Mouse (Mus musculus) spleen, postnatal 36 days (tissue): ENCODE data around the gene Rbbp9.

ENCODE experiments used
- DNase-seq, 2 experiments: peaks; one replicate each; pipeline ENCODE4 v3.0.0; 2022; ENCODE audit warnings: low spot score in 2 of 2, mixed read lengths in 1 of 2

Gene Rbbp9

GRCm38 (mm10) chr2:144502134-144502533 lies 48.5 kb downstream of the Rbbp9 start:
- no peak for DNase-seq
